7 mouse cellular contexts compared by ENCODE assay signal in the genomic region with DNA sequence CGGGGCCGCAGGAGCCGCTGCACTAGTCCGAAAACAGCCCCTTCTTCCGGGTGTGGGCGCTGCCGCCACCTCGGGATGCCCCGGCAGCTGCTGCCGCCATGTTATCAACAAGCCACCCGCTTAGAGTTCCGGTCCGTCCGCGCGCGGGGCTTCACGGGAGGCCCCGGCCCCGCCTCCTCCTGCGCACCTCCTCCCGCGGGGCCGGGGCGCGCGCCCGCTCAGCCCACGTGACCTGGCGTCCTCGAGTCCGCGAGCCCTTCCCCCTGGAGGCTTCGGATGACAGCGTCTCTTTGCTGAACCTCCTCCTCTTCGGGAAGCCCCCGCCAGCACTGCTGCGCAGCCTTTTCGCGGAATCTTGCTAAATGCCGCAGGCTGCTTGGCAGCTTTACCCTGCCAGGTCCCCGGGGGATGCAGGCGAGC. TPM values are rescaled to one million over a fixed set of nuclear protein-coding genes. Genes with fewer than 3 reads are reported as not detected.
DNase-seq lines count a peak whose midpoint lies in the region; ATAC-seq lines count a peak whose summit lies in the region.

A gene (minus strand): TSS at position 155 of the 420 bp plus-strand sequence.

- H3K4me1 ChIP-seq in embryonic facial prominence, embryonic 12.5 days: peaks cover 13% of the 10 kb centered on the region
- no peaks in the 10 kb centered on the region for H3K4me1 ChIP-seq in limb, embryonic 11.5 days (ENCODE audit: control insufficient read depth, insufficient read depth, low read length)
- H3K4me1 ChIP-seq in midbrain, embryonic 14.5 days (ENCODE audit: control insufficient read depth, insufficient read depth, low read length): peaks cover 16% of the 10 kb centered on the region

- under 1% methylated on average over 43 of the region's 43 CpGs for WGBS in embryonic facial prominence, embryonic 12.5 days
- WGBS in limb, embryonic 11.5 days: under 1% methylated on average over 39 of the region's 43 CpGs
- under 1% methylated on average over 43 of the region's 43 CpGs for WGBS in midbrain, embryonic 14.5 days

- peak within 1 kb of the TSS; percentile 96 for H3K27ac ChIP-seq in embryonic facial prominence, embryonic 12.5 days
- H3K27ac ChIP-seq in limb, embryonic 11.5 days (replicated peaks; ENCODE audit: low read depth, low read length): peak within 1 kb of the TSS; percentile 84
- H3K27ac ChIP-seq in midbrain, embryonic 14.5 days (replicated peaks; ENCODE audit: low read depth, low read length): peak within 1 kb of the TSS; percentile 95

- peak; percentile 82 for ATAC-seq in embryonic facial prominence, embryonic 12.5 days (ENCODE audit: insufficient number of reproducible peaks, insufficient read depth, low FRiP score, low TSS enrichment)
- ATAC-seq in limb, embryonic 11.5 days (ENCODE audit: insufficient number of reproducible peaks, low FRiP score, low TSS enrichment, low read depth): peak; percentile 92
- ATAC-seq in midbrain, embryonic 14.5 days (ENCODE audit: low FRiP score, low TSS enrichment): peak; percentile 93

- peak; percentile 95 for DNase-seq in adrenal gland, postnatal 25 days
- peak; percentile 100 for DNase-seq in heart, adult 11 months
- peak; percentile 95 for DNase-seq in kidney, adult 18-20 months
- DNase-seq in limb, embryonic 11.5 days (ENCODE audit: low spot score): peak; percentile 95
- peak; percentile 99 for DNase-seq in midbrain, embryonic 14.5 days
- peak; percentile 93 for DNase-seq in spleen, adult 18-20 months

- peak within 1 kb of the TSS; percentile 89 for H3K9ac ChIP-seq in embryonic facial prominence, embryonic 12.5 days
- H3K9ac ChIP-seq in limb, embryonic 11.5 days (ENCODE audit: low read length): peak within 1 kb of the TSS; percentile 82
- peak within 1 kb of the TSS; percentile 87 for H3K9ac ChIP-seq in midbrain, embryonic 14.5 days (replicated peaks; ENCODE audit: low read length)

- H3K36me3 ChIP-seq in embryonic facial prominence, embryonic 12.5 days: no peaks in the 10 kb centered on the region
- H3K36me3 ChIP-seq in limb, embryonic 11.5 days (ENCODE audit: control insufficient read depth, insufficient read depth, low read length): no peaks in the 10 kb centered on the region
- H3K36me3 ChIP-seq in midbrain, embryonic 14.5 days (ENCODE audit: control insufficient read depth, insufficient read depth, low read length): no peaks in the 10 kb centered on the region

- peak within 1 kb of the TSS; percentile 66 for H3K4me2 ChIP-seq in embryonic facial prominence, embryonic 12.5 days (replicated peaks)
- H3K4me2 ChIP-seq in limb, embryonic 11.5 days (ENCODE audit: low read depth, severe bottlenecking): peak within 1 kb of the TSS; percentile 53
- peak within 1 kb of the TSS; percentile 70 for H3K4me2 ChIP-seq in midbrain, embryonic 14.5 days (ENCODE audit: low read length)

- no peaks in the 10 kb centered on the region for H3K27me3 ChIP-seq in embryonic facial prominence, embryonic 12.5 days
- no peaks in the 10 kb centered on the region for H3K27me3 ChIP-seq in limb, embryonic 11.5 days (ENCODE audit: control insufficient read depth, insufficient read depth, low read length)
- no peaks in the 10 kb centered on the region for H3K27me3 ChIP-seq in midbrain, embryonic 14.5 days (ENCODE audit: control insufficient read depth, insufficient read depth, low read length)

- H3K9me3 ChIP-seq in embryonic facial prominence, embryonic 12.5 days: no peaks in the 10 kb centered on the region
- no peaks in the 10 kb centered on the region for H3K9me3 ChIP-seq in limb, embryonic 11.5 days (ENCODE audit: control insufficient read depth, low read length)
- no peaks in the 10 kb centered on the region for H3K9me3 ChIP-seq in midbrain, embryonic 14.5 days (ENCODE audit: control insufficient read depth, low read length)

- H3K4me3 ChIP-seq in embryonic facial prominence, embryonic 12.5 days: peak within 1 kb of the TSS; percentile 93
- H3K4me3 ChIP-seq in limb, embryonic 11.5 days (ENCODE audit: low read depth, low read length): peak within 1 kb of the TSS; percentile 78
- H3K4me3 ChIP-seq in midbrain, embryonic 14.5 days (replicated peaks; ENCODE audit: low read depth, low read length): peak within 1 kb of the TSS; percentile 97

RNA-seq across cellular contexts. Expression of the gene that starts here (rescaled TPM):
- total RNA-seq in adrenal gland, postnatal 25 days (2021): 28.2 and 33.5 TPM in 2 replicates
- 20.8 and 22.2 TPM in 2 replicates for polyA plus RNA-seq in embryonic facial prominence, embryonic 12.5 days (2016; fragmentation: Nextera tagmentation; extraction: Ambion mirVana)
- polyA plus RNA-seq in limb, embryonic 11.5 days (2014; fragmentation: Nextera tagmentation; extraction: Ambion mirVana): 17.7 and 23.5 TPM in 2 replicates
- 11.1 and 16.7 TPM in 2 replicates for polyA plus RNA-seq in midbrain, embryonic 14.5 days (2014; fragmentation: Nextera tagmentation; extraction: Ambion mirVana)

Comparison
In these comparisons a context has a peak if more than half of its experiments do, and no peak if none do; other contexts are left out.
1. Peak in every context shown above with its lines: DNase-seq, ATAC-seq, H3K4me3 ChIP-seq and H3K27ac ChIP-seq.